Mouse (Mus musculus) erythroblast, embryonic 14.5 days (primary cell): Measurements from ENCODE around the gene Gm37240.

Experiments used
- GATA1 ChIP-seq: IDR thresholded peaks from 2 replicates; pipeline ENCODE4 v1.6.1; 2012; ENCODE audit warnings: low read length, inconsistent platforms, mixed read lengths
- TAL1 ChIP-seq: IDR thresholded peaks from 3 replicates; pipeline ENCODE4 v1.6.1; 2012; ENCODE audit warnings: low read length, inconsistent platforms, mixed read lengths

DNA sequence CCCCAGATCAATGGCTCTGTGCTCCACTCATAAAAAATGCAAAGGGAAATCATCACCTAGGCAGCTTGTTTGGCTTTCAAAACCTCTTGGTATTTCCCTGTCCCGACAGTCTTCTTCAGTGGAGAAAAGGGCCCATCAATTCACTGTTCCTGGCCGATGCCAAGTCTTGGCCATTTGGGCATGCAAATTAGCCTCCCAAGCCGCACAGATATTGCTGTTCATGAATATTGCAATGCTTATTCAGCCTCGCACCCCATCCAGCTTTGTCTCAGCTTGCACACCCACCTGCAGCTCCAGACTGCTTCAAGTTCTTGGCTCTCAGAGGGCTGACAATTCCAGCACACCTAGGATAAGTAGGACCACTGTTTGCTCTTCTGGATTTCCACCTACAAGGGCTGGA is 685.5 kb downstream of the Gm37240 start:
- no peak for TF ChIP-seq TAL1
- TF ChIP-seq GATA1 = no peak
